Mouse (Mus musculus) limb, embryonic 11.5 days (tissue): ENCODE measurements around the gene Casp7. TPM values are rescaled to one million over a fixed set of nuclear protein-coding genes. Genes with fewer than 3 reads are reported as not detected.

Experiments used
- ATAC-seq: fragments of 200-750 bp; cut with Nextera tagmentation; 2 replicates; pipeline ENCODE4 v1.8.0; 2017; ENCODE audit warnings: low read depth; ENCODE audit not compliant: insufficient number of reproducible peaks, low FRiP score, low TSS enrichment
- DNase-seq: peaks from one replicate; pipeline ENCODE4 v3.0.0-alpha.2; 2015; ENCODE audit warnings: low spot score
- H3K27ac ChIP-seq: fragments of 300-500 bp; sonication (generic); replicated peaks from 2 replicates; pipeline ENCODE4 v1.5.1; 2014; ENCODE audit warnings: low read depth, mild to moderate bottlenecking, low read length
- H3K27me3 ChIP-seq: fragments of 300-500 bp; sonication (generic); 2 replicates; pipeline ENCODE4 v1.6.1; 2014; ENCODE audit warnings: mild to moderate bottlenecking, low read length, mixed read lengths; ENCODE audit not compliant: control insufficient read depth, insufficient read depth
- H3K36me3 ChIP-seq: fragments of 300-500 bp; sonication (generic); 2 replicates; pipeline ENCODE4 v1.6.1; 2014; ENCODE audit warnings: mild to moderate bottlenecking, low read length, moderate library complexity, mixed read lengths; ENCODE audit not compliant: control insufficient read depth, insufficient read depth
- H3K4me1 ChIP-seq: fragments of 300-500 bp; sonication (generic); 2 replicates; pipeline ENCODE4 v1.6.1; 2014; ENCODE audit warnings: low read length, mixed read lengths; ENCODE audit not compliant: control insufficient read depth, insufficient read depth
- H3K4me2 ChIP-seq: fragments of 300-500 bp; sonication (generic); 2 replicates; pipeline ENCODE4 v1.6.1; 2014; ENCODE audit warnings: low read depth, mild to moderate bottlenecking, moderate library complexity; ENCODE audit not compliant: severe bottlenecking
- H3K4me3 ChIP-seq: fragments of 300-500 bp; sonication (generic); 2 replicates; pipeline ENCODE4 v1.5.1; 2014; ENCODE audit warnings: low read depth, low read length
- H3K9ac ChIP-seq: fragments of 300-500 bp; sonication (generic); 2 replicates; pipeline ENCODE4 v1.6.1; 2014; ENCODE audit warnings: mild to moderate bottlenecking, low read length
- H3K9me3 ChIP-seq: fragments of 300-500 bp; sonication (generic); 2 replicates; pipeline ENCODE4 v1.6.1; 2016; ENCODE audit warnings: low read length; ENCODE audit not compliant: control insufficient read depth
- WGBS: fragments of 180-500 bp; shearing (Covaris S2); extraction: QIAGEN DNeasy Blood & Tissue Kit; methylation state at CpG from one replicate; pipeline ENCODE4 v1.1.7; 2014; 5-methylcytosine and 5-hydroxymethylcytosine counted together
- polyA plus RNA-seq: library from polyadenylated mRNA; unstranded; fragments of >200 nt; fragmentation: Nextera tagmentation; extraction: Ambion mirVana; gene quantifications from 2 replicates; pipeline ENCODE4 v1.2.1, GENCODE M21; 2014

Casp7 gene
- polyA plus RNA-seq, 1 experiment from 2014 or later, result 26.6 TPM

GRCm38 (mm10) chr19:56389879-56390278 lies 7.0 kb upstream of the Casp7 start, which contains the start of gene Nrap:
Gene Nrap, minus strand, starts transcription at chr19:56390037.
- H3K36me3 ChIP-seq, result no peaks in the 10 kb centered on the region
- no peak within 1 kb of the TSS for H3K4me2 ChIP-seq
- no peak within 1 kb of the TSS for H3K27ac ChIP-seq
- 86% methylated on average over 11 of the region's 11 CpGs for WGBS
- ATAC-seq, result no peak
- no peak within 1 kb of the TSS for H3K9ac ChIP-seq
- no peak for DNase-seq
- no peaks in the 10 kb centered on the region for H3K4me1 ChIP-seq
- no peaks in the 10 kb centered on the region for H3K27me3 ChIP-seq
- H3K9me3 ChIP-seq, result no peaks in the 10 kb centered on the region
- H3K4me3 ChIP-seq, result no peak within 1 kb of the TSS

- DNase-seq, result no peak
- no peaks in the 10 kb centered on the region for H3K36me3 ChIP-seq
- no peak overlapping the region for H3K9ac ChIP-seq
- H3K9me3 ChIP-seq, result no peaks in the 10 kb centered on the region
- WGBS, result 81% methylated on average over 6 of the region's 6 CpGs
- H3K4me2 ChIP-seq, result no peak overlapping the region
- peaks cover 4% of the 10 kb centered on the region for H3K4me1 ChIP-seq
- H3K27me3 ChIP-seq, result no peaks in the 10 kb centered on the region
- no peak for ATAC-seq
- H3K4me3 ChIP-seq, result no peak overlapping the region
- no peak overlapping the region for H3K27ac ChIP-seq
These were observed 5.5 kb upstream of the Casp7 start for GRCm38 (mm10) chr19:56391307-56392046.

GRCm38 (mm10) chr19:56393311-56393866 lies 3.5 kb upstream of the Casp7 start:
- H3K4me2 ChIP-seq, result no peak overlapping the region
- no peaks in the 10 kb centered on the region for H3K36me3 ChIP-seq
- DNase-seq, result no peak
- no peaks in the 10 kb centered on the region for H3K9me3 ChIP-seq
- WGBS, result 77% methylated on average over 9 of the region's 9 CpGs
- ATAC-seq, result no peak
- H3K4me1 ChIP-seq, result peaks cover 6% of the 10 kb centered on the region
- no peak overlapping the region for H3K9ac ChIP-seq
- no peak overlapping the region for H3K27ac ChIP-seq
- no peak overlapping the region for H3K4me3 ChIP-seq
- no peaks in the 10 kb centered on the region for H3K27me3 ChIP-seq

- no peak for ATAC-seq
- Histone ChIP-seq H3K4me3 (no peak overlapping the region), H3K27ac (no peak overlapping the region), H3K9ac (no peak overlapping the region), H3K27me3 (no peaks in the 10 kb centered on the region), H3K36me3 (no peaks in the 10 kb centered on the region), H3K9me3 (no peaks in the 10 kb centered on the region), H3K4me2 (no peak overlapping the region), H3K4me1 (peaks cover 6% of the 10 kb centered on the region)
- no peak for DNase-seq
- 84% methylated on average over 16 of the region's 16 CpGs for WGBS
These were observed 1.6 kb upstream of the Casp7 start for GRCm38 (mm10) chr19:56395183-56395935.

- H3K9me3 ChIP-seq, result no peaks in the 10 kb centered on the region
- no peak for ATAC-seq
- DNase-seq, result no peak
- no peak overlapping the region for H3K27ac ChIP-seq
- peak overlapping the region; percentile 71; the same call in 1 of the 2 replicates for H3K4me2 ChIP-seq
- H3K36me3 ChIP-seq, result no peaks in the 10 kb centered on the region
- H3K4me3 ChIP-seq, result peak overlapping the region; percentile 49
- peak overlapping the region; percentile 79; the same call in 1 of the 2 replicates for H3K9ac ChIP-seq
- H3K27me3 ChIP-seq, result no peaks in the 10 kb centered on the region
- H3K4me1 ChIP-seq, result peaks cover 6% of the 10 kb centered on the region
- 41% methylated on average over 12 of the region's 12 CpGs for WGBS
These were observed 702 bp upstream of the Casp7 start for GRCm38 (mm10) chr19:56396227-56396626.

GRCm38 (mm10) chr19:56397663-56398527 lies 966 bp downstream of the Casp7 start:
- Histone ChIP-seq H3K36me3 (no peaks in the 10 kb centered on the region), H3K27me3 (no peaks in the 10 kb centered on the region), H3K4me1 (peaks cover 14% of the 10 kb centered on the region), H3K9me3 (no peaks in the 10 kb centered on the region), H3K4me3 (peak overlapping the region; percentile 49), H3K27ac (peak overlapping the region; percentile 57), H3K4me2 (peak overlapping the region; percentile 71), H3K9ac (peak overlapping the region; percentile 79)
- DNase-seq (no peak), ATAC-seq (no peak)
- WGBS, result 46% methylated on average over 11 of the region's 11 CpGs

GRCm38 (mm10) chr19:56398528-56398795 lies 1.5 kb downstream of the Casp7 start:
- Histone ChIP-seq H3K9me3 (no peaks in the 10 kb centered on the region), H3K27me3 (no peaks in the 10 kb centered on the region), H3K27ac (no peak overlapping the region), H3K36me3 (no peaks in the 10 kb centered on the region), H3K4me3 (no peak overlapping the region), H3K4me2 (no peak overlapping the region), H3K4me1 (peaks cover 14% of the 10 kb centered on the region), H3K9ac (no peak overlapping the region)
- no peak for DNase-seq
- ATAC-seq, result no peak

GRCm38 (mm10) chr19:56400200-56400599 lies 3.3 kb downstream of the Casp7 start:
- no peaks in the 10 kb centered on the region for H3K9me3 ChIP-seq
- H3K4me3 ChIP-seq, result no peak overlapping the region
- H3K4me2 ChIP-seq, result no peak overlapping the region
- ATAC-seq (no peak), DNase-seq (no peak)
- peaks cover 14% of the 10 kb centered on the region for H3K4me1 ChIP-seq
- H3K27me3 ChIP-seq, result no peaks in the 10 kb centered on the region
- H3K27ac ChIP-seq, result no peak overlapping the region
- WGBS, result 50% methylated on average over 14 of the region's 14 CpGs
- H3K36me3 ChIP-seq, result no peaks in the 10 kb centered on the region
- H3K9ac ChIP-seq, result no peak overlapping the region
